Mouse (Mus musculus) thymus, adult 2 months (tissue): ENCODE data around the gene Arhgap27.

Source experiments
- CTCF ChIP-seq: fragments of 200-500 bp; IDR thresholded peaks from 2 replicates; pipeline ENCODE4 v1.5.1; 2012; ENCODE audit warnings: mild to moderate bottlenecking, control low read depth, low read length, moderate library complexity, borderline replicate concordance; ENCODE audit not compliant: control insufficient read depth, poor library complexity, insufficient read depth; ENCODE audit errors: extremely low read depth
- POLR2A ChIP-seq: fragments of 200-500 bp; IDR thresholded peaks from 2 replicates; pipeline ENCODE4 v1.6.1; 2012; ENCODE audit warnings: mild to moderate bottlenecking, low read length, control low read depth, moderate library complexity; ENCODE audit not compliant: control insufficient read depth, poor library complexity, insufficient read depth; ENCODE audit errors: extremely low read depth

- TF ChIP-seq CTCF: no peak
- TF ChIP-seq POLR2A: peak; percentile 58; the same call in 1 of the 2 replicates
Observed at GRCm38 (mm10) chr11:103411981-103412949, 48.8 kb upstream of the Arhgap27 start, which contains the start of gene Plekhm1.
